Mouse (Mus musculus) adrenal gland, postnatal 25 days (tissue): Measurements from ENCODE around the gene Ccdc65. TPM values are rescaled to one million over a fixed set of nuclear protein-coding genes. Genes with fewer than 3 reads are reported as not detected.
A peak's percentile ranks its signal among the peaks of the same experiment; 100 is the strongest.

Experiments
- DNase-seq: peaks from one replicate; pipeline ENCODE4 v3.0.0; 2021; ENCODE audit warnings: mixed read lengths
- long read RNA-seq: library from polyadenylated mRNA; stranded (forward); transcript quantifications from one replicate; pipeline ENCODE4 v2.0.0, GENCODE M21; 2021
- total RNA-seq: library from RNA; stranded (reverse); gene quantifications from 2 replicates; pipeline ENCODE4 v1.2.3, GENCODE M21; 2021

The Ccdc65 gene
- total RNA-seq: 0.21 TPM in 1 of 2 replicates, not detected in the other
- long read RNA-seq, partial matches to known transcripts: 0 of 1 reads
- long read RNA-seq, other reads (novel, unspliced or antisense): 1 of 1 reads

GRCm38 (mm10) chr15:98707766-98708372 lies at the start of gene Ccdc65:
TSS of gene Ccdc65 (plus strand) at chr15:98708207.
- DNase-seq: peak; percentile 80

DNA sequence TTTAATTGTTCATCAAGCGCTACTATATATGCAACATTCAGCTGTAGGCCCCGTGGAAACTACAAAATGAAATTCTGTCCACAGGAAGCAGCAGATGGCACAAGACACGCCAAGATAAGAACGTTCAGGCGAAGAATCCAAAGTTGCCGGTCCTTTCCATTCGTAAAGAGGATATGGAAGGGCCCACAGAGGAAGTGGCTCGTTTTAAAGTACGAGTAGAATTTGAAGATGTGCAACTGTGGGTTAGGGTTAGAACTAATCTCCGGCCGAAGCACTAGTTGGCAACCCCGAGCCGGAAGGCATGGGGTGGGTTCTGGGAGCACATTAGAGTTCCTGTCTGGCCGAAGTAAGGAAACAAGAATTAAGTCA lies 45.8 kb upstream of the Ccdc65 start:
- DNase-seq: no peak

DNA sequence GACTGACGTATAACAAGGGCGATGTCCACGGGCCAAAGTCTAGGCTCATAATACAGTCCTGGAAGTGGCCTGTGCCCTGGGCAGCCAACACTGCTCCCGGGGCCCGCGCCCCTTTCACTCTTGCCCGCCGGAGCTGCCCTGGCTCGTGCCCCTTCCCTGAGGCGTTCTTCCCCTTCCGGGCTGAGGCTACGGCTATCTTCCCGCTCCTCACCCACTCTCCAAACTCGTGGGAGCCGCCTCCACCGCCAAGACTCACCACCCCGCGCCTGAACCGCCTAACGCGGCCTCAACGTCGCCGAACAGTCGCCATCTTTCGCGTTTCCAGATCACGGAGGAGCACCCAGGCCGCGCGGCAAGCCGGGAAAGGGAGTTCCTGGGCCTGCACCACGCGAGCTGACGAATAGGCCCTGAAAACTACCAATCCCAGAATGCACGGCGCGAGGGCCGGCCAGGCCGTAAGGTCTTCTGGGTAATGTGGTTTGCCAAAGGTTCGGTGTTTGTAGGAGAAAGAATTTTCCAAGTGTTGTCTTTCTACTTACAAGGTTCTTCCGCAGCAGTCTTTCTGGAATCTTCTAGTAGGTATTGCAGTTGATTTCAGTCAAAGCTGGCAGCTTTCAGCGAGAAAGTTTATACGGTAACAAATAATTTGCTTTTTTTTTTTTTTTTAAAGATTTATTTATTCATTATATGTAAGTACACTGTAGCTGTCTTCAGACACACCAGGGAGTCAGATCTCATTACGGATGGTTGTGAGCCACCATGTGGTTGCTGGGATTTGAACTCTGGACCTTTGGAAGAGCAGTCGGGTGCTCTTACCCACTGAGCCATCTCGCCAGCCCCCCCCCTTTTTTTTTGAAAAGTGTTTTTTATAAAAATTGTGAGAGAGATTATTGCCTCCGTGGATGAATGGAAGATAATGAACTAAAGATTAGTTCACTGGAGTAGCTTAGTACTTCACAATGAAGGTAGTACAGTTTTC lies 45.2 kb upstream of the Ccdc65 start, which contains the start of gene Ddx23:
Ddx23 (minus strand) TSS at position 328 of the 979 bp plus-strand sequence.
- DNase-seq: peak; percentile 92

DNA sequence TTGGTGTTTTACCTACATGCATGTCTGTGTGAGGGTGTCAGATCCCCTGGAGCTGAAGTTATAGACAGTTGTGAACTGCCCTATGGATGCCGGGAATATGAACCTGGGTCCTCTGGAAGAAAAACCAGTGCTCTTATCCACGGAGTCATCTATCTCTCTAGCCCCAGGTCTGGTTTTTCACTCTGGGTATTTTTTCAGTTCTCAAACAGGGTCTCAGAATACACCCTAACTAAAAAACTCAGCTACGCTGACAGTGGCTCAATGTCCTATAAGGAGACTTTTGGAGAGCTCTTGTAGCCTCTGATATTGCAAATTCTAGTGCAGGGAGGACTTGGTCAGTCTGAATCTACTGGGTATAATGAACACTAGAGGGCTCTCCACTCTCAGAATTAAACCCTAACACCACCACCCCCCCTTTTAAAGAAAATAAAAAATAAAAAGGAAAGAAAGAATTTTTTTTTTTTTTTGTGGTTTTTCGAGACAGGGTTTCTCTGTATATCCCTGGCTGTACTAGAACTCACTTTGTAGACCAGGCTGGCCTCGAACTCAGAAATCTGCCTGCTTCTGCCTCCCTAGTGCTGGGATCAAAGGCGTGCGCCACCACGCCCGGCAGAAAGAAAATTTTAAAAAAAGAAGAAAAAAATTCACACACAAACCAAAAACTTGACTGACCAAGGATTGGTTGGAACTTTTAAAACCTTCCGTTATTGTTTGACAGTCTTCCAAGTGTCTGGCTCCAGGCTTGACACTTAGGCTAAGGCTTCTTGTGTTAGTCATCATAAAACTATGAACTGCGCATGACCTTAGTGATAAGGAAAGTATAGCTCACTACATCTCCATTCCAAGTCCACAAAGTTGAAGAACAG lies 43.7 kb upstream of the Ccdc65 start:
- no peak for DNase-seq

GRCm38 (mm10) chr15:98672592-98672991 lies 35.4 kb upstream of the Ccdc65 start:
- DNase-seq: peak; percentile 37

DNA sequence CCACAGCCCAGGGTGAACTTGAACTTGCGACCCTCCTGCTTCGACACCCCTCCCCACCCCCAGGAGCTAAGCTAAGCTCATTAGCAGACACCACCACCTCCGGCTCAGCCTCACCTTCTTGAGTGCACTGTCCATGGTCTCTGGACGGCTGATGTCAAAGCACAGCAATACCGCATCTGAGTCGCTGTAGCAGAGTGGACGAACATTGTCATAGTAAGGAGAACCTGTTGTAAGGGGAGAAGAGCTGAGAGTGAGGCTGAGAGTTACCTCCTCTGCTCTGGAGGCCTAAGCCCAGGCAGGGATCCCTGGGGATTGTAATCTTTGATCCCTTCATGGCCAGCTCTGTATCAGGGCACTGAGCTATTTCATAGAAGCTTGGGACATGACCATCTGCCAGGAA lies 34.3 kb upstream of the Ccdc65 start:
- no peak for DNase-seq

DNA sequence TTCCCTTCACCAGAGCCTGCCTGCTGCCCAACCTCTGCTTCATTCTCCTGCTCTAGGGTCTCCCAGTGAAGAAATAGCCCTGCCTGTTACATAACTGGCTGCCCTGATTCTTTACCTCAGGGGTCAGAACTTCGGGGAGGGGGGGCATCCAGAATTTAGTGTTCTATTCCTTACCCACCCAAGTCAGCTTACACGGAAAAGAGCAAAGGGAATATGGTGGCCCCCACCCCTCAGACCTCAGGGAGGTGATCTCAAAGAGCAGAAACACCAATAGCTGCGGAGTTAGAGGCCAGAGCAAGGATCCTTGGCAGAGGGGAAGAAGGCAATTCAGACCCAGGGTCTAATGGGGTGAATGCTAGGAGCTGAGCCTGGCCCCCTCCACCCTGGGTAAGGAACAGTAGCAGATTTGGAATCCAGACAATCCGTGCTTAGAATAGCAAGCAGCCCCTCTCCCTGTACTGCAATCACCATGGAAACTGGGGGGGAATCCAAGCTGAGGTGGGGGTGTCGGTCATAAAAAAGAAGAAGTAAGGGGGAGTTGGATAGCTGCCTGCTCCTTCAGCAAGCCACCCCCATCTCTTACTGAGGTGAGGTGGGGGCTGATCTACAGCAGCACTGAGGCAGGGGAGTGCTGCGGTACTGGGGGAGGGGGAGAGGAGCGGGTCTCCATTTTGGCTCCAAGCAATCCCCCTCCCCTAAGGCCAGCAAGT lies 33.6 kb upstream of the Ccdc65 start:
- DNase-seq: no peak

DNA sequence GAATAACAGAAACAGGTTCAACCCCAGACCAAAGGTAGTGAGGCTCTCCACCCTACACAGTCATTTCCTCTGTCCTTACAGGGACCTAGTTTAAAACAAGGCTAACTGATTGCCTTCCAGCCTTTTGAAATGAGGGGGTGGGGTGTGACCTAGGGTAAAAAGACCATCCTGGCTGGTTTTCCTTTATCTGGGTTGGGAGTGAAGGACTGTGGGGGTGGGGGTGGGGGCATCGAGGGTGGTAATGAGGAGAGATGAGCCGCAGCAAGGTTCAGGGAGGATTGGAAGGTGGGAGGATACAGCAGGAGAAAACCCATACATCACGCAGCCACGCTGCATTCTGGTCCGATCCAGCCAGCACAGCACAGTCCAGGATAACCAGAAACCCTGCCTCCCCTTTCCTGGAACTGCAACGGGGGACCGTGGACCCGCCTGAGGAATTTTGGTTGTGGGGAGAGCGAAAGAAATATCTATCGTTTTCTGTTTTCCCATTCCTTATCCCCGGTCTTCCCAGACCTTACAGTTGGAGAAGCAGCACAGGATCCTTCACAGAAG lies 32.9 kb upstream of the Ccdc65 start:
- DNase-seq: no peak

GRCm38 (mm10) chr15:98675634-98676250 lies 32.3 kb upstream of the Ccdc65 start:
- DNase-seq: no peak

- no peak for DNase-seq
Measured at GRCm38 (mm10) chr15:98676471-98676870, 31.5 kb upstream of the Ccdc65 start.

- peak; percentile 81 for DNase-seq
Measured at GRCm38 (mm10) chr15:98676940-98677728, 30.9 kb upstream of the Ccdc65 start, which contains the start of gene Rnd1. TSS of gene Rnd1 (minus strand) at chr15:98677461.

- no peak for DNase-seq
Measured at GRCm38 (mm10) chr15:98677977-98678376, 30.0 kb upstream of the Ccdc65 start.

DNA sequence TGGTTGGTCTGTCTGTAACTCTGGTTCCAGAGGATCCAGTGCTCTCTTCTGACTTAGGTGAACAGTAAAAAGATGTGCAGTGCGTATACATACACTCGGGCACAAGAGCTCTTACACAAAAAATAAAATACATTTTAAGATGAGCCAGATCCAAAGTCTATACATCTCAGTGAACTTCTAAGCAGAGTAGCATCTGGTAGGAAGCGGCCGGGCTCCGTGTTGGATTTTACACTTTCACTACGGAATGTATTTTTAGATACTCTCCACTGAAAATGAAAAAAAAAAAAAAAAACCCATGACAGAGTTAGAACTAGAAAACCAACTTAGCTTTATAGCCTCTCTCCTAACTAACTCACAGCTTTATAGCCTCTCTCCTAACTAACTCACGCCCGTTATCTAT lies 27.3 kb upstream of the Ccdc65 start:
- DNase-seq: no peak

DNA sequence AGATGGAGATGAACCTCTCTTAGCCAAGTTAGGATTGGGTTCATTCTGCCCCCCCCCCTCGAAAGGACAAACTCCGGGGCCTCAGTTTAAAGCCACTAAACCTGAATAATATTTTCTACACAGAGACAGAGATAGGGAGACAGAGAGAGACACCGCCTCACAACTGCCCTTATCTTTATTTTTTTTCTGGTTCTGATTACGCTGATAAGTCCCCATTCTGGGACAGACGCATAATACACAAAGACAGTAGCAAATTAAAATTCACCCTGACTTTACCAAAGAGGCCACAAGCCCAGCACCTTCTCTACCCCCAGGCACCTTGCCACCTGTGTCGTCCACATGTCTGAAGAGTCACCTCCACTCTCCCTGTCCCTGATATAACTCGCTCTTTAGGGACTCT lies 26.4 kb upstream of the Ccdc65 start:
- DNase-seq: no peak

DNA sequence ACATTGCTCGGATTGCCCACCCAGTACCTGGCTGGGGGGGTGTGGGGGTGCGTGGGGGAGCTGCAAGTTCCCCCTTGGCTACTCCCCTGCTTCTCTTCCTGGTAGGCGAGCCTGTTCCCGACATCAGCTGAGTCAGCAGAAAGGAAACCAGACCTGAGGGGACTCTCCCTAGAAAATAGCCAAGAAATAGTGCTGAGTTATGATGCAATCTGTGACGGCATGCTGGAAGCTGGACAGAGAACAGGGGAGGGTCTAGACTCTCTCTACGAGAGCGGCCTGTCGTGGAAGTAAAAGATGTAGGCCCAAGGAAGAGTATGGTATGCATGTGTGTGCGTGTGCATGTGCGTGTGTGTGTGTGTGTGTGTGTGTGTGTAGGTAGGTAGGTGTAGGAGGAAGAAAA lies 24.8 kb upstream of the Ccdc65 start:
- no peak for DNase-seq

GRCm38 (mm10) chr15:98683746-98684145 lies 24.3 kb upstream of the Ccdc65 start:
- no peak for DNase-seq

GRCm38 (mm10) chr15:98685926-98686325 lies 22.1 kb upstream of the Ccdc65 start:
- no peak for DNase-seq

GRCm38 (mm10) chr15:98689682-98690081 lies 18.3 kb upstream of the Ccdc65 start:
- DNase-seq: no peak

- no peak for DNase-seq
Measured at GRCm38 (mm10) chr15:98691486-98692147, 16.4 kb upstream of the Ccdc65 start.
